In the genomic region with DNA sequence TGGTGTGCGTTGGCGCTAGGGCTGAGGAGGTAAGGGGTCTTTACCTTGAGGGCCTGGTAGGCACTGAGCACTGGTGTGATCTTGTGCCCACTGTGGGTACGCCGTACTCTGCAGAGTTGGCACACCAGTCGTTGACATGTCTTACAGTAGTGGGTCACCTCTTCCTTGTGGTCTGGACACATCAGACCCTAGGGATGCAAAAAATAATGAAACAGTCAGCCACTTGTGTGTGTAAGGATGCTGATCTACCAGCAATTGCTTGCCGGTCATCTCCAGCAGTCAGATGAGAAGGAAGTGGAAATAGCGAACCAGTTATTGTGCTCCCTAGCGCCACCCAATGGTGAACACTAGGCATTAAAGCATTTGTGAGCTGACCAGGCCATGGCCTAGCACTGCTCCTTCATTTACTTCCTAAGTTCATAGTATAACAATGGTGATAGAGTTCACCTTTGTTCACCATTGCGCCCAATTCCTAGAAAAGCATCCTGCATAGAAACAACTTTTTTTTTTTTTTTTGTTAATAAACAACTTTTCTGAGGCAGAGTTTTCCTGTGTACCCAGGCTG, we compare ENCODE assay signal across 8 mouse cellular contexts. TPM values are rescaled to one million over a fixed set of nuclear protein-coding genes. Genes with fewer than 3 reads are reported as not detected.
DNase-seq lines count a peak whose midpoint lies in the region; ATAC-seq and TF ChIP-seq lines count a peak whose summit lies in the region.

No protein-coding gene starts in this region.

- 67% methylated on average over 9 of the region's 9 CpGs for WGBS in heart, adult 2 months
- WGBS in liver, embryonic 13.5 days (ENCODE audit: insufficient replicate concordance): 59% methylated on average over 9 of the region's 9 CpGs

- no peaks in the 10 kb centered on the region for H3K36me3 ChIP-seq in heart, adult 2 months (ENCODE audit: control insufficient read depth, insufficient read depth, low read length)
- H3K36me3 ChIP-seq in liver, embryonic 13.5 days: no peaks in the 10 kb centered on the region

- no peak overlapping the region for H3K27ac ChIP-seq in heart, adult 2 months
- H3K27ac ChIP-seq in cortical plate, adult 2 months (ENCODE audit: insufficient read depth, low read length): no peak overlapping the region
- H3K27ac ChIP-seq in liver, embryonic 13.5 days: no peak overlapping the region

- intact Hi-C loops in heart, adult 2 months (cut with DNase I): no loop called here

- H3K27me3 ChIP-seq in heart, adult 2 months (ENCODE audit: control insufficient read depth, insufficient read depth, low read length): no peaks in the 10 kb centered on the region
- peaks cover 49% of the 10 kb centered on the region for H3K27me3 ChIP-seq in liver, embryonic 13.5 days

- H3K9ac ChIP-seq in heart, adult 2 months (ENCODE audit: low read depth, low read length): no peak overlapping the region
- no peak overlapping the region for H3K9ac ChIP-seq in liver, embryonic 13.5 days

- H3K9me3 ChIP-seq in liver, embryonic 13.5 days (replicated peaks): no peaks in the 10 kb centered on the region

- no peak for TF ChIP-seq POLR2A in heart, adult 2 months (IDR thresholded peaks at IDR 0.05; ENCODE audit: insufficient read depth, low read depth, low read length)
- no peak for TF ChIP-seq POLR2A in cortical plate, adult 2 months (IDR thresholded peaks at IDR 0.05; ENCODE audit: extremely low read depth, insufficient read depth, low read length)

- H3K4me2 ChIP-seq in liver, embryonic 13.5 days: no peak overlapping the region

- DNase-seq in heart, adult 2 months: peak in 1 of 2 experiments; percentile 53
- DNase-seq in heart, adult 9 months (ENCODE audit: low spot score in 2 of 2): no peak
- peak; percentile 64 for DNase-seq in urinary bladder, postnatal 14 days (ENCODE audit: low spot score)
- DNase-seq in urinary bladder, adult 2 months (ENCODE audit: low spot score): no peak
- DNase-seq in liver, embryonic 13.5 days: peak; percentile 29
- peak; percentile 72 for DNase-seq in right cerebral cortex, postnatal 4 days
- no peak for DNase-seq in thymus, adult 18-20 months

- peaks cover 1% of the 10 kb centered on the region; the same call in 1 of the 2 replicates for H3K4me1 ChIP-seq in heart, adult 2 months (ENCODE audit: control insufficient read depth, insufficient read depth, low read length)
- peaks cover 4% of the 10 kb centered on the region for H3K4me1 ChIP-seq in cortical plate, adult 2 months (ENCODE audit: control insufficient read depth, insufficient read depth, low read length)
- peaks cover 43% of the 10 kb centered on the region for H3K4me1 ChIP-seq in liver, embryonic 13.5 days (replicated peaks)

- H3K79me2 ChIP-seq in heart, adult 2 months (replicated peaks; ENCODE audit: control insufficient read depth, insufficient read depth, low read length): no peaks in the 10 kb centered on the region

- ATAC-seq in liver, embryonic 13.5 days (ENCODE audit: low read depth): no peak

- TF ChIP-seq CTCF in heart, adult 2 months (IDR thresholded peaks at IDR 0.05): peak; percentile 74
- peak; percentile 82 for TF ChIP-seq CTCF in cortical plate, adult 2 months (IDR thresholded peaks at IDR 0.05; ENCODE audit: extremely low read depth, insufficient read depth, low read length)

- no peak overlapping the region for H3K4me3 ChIP-seq in heart, adult 2 months
- no peak overlapping the region for H3K4me3 ChIP-seq in cortical plate, adult 2 months (ENCODE audit: insufficient read depth, low read length)
- H3K4me3 ChIP-seq in liver, embryonic 13.5 days (replicated peaks): no peak overlapping the region

- TF ChIP-seq EP300 in heart, adult 2 months (IDR thresholded peaks at IDR 0.05; ENCODE audit: insufficient read depth, low read depth, low read length): no peak

RNA-seq across cellular contexts. Expression of gene Krtcap2, which starts 3.4 kb away (rescaled TPM):
- total RNA-seq in heart, adult 2 months (2021): 10 to 100 TPM; 80.7 to 95.7 TPM
- 84.3 and 116 TPM in 2 replicates for polyA plus RNA-seq in heart, adult 2 months (2012; rRNA removed)
- polyA plus RNA-seq in urinary bladder, adult 2 months (2012; rRNA removed): 67.7 and 77.1 TPM in 2 replicates
- 58.2 and 61.9 TPM in 2 replicates for polyA plus RNA-seq in cortical plate, adult 2 months (2012; rRNA removed)
- polyA plus RNA-seq in liver, embryonic 13.5 days (2015; fragmentation: Nextera tagmentation; extraction: Ambion mirVana): 152 and 155 TPM in 2 replicates

RNA-seq across cellular contexts. Expression of gene Trim46, which starts 3.7 kb away (rescaled TPM):
- total RNA-seq in heart, adult 2 months (2021): under 1 TPM; 0.39 to 0.96 TPM
- 1.4 and 1.9 TPM in 2 replicates for polyA plus RNA-seq in heart, adult 2 months (2012; rRNA removed)
- 4.1 and 6.0 TPM in 2 replicates for polyA plus RNA-seq in urinary bladder, adult 2 months (2012; rRNA removed)
- polyA plus RNA-seq in cortical plate, adult 2 months (2012; rRNA removed): 87.2 and 91.0 TPM in 2 replicates
- polyA plus RNA-seq in liver, embryonic 13.5 days (2015; fragmentation: Nextera tagmentation; extraction: Ambion mirVana): 0.14 and 0.23 TPM in 2 replicates

RNA-seq across cellular contexts. Expression of gene Muc1, which starts 13.6 kb away (rescaled TPM):
- under 1 TPM; 0.39 to 0.47 TPM for total RNA-seq in heart, adult 2 months (2021)
- polyA plus RNA-seq in heart, adult 2 months (2012; rRNA removed): 0.67 and 6.2 TPM in 2 replicates
- 0.94 and 1.2 TPM in 2 replicates for polyA plus RNA-seq in urinary bladder, adult 2 months (2012; rRNA removed)
- 0.88 and 0.95 TPM in 2 replicates for polyA plus RNA-seq in cortical plate, adult 2 months (2012; rRNA removed)
- 0.14 and 0.51 TPM in 2 replicates for polyA plus RNA-seq in liver, embryonic 13.5 days (2015; fragmentation: Nextera tagmentation; extraction: Ambion mirVana)

RNA-seq across cellular contexts. Expression of gene Mtx1, which starts 15.5 kb away (rescaled TPM):
- total RNA-seq in heart, adult 2 months (2021): 10 to 100 TPM; 59.8 to 61.8 TPM
- polyA plus RNA-seq in heart, adult 2 months (2012; rRNA removed): 96.2 and 111 TPM in 2 replicates
- polyA plus RNA-seq in urinary bladder, adult 2 months (2012; rRNA removed): 112 and 131 TPM in 2 replicates
- polyA plus RNA-seq in cortical plate, adult 2 months (2012; rRNA removed): 132 and 155 TPM in 2 replicates
- polyA plus RNA-seq in liver, embryonic 13.5 days (2015; fragmentation: Nextera tagmentation; extraction: Ambion mirVana): 152 and 155 TPM in 2 replicates

RNA-seq across cellular contexts. Expression of gene Dpm3, which starts 16.7 kb away (rescaled TPM):
- 10 to 100 TPM; 54.3 to 58.2 TPM for total RNA-seq in heart, adult 2 months (2021)
- 140 and 160 TPM in 2 replicates for polyA plus RNA-seq in heart, adult 2 months (2012; rRNA removed)
- polyA plus RNA-seq in urinary bladder, adult 2 months (2012; rRNA removed): 200 and 251 TPM in 2 replicates
- 150 and 156 TPM in 2 replicates for polyA plus RNA-seq in cortical plate, adult 2 months (2012; rRNA removed)
- polyA plus RNA-seq in liver, embryonic 13.5 days (2015; fragmentation: Nextera tagmentation; extraction: Ambion mirVana): 57.2 and 64.5 TPM in 2 replicates

Comparison
In these comparisons a context has a peak if more than half of its experiments do, and no peak if none do; other contexts are left out.
1. DNase-seq: peak in urinary bladder, postnatal 14 days (single experiment), liver, embryonic 13.5 days (single experiment) and right cerebral cortex, postnatal 4 days (single experiment); none in heart, adult 9 months (0 of 2), urinary bladder, adult 2 months (single experiment) and thymus, adult 18-20 months (0 of 2).
2. RNA of gene Trim46, which starts 3.7 kb away (polyA plus RNA-seq): 87.2 to 91.0 TPM in cortical plate, adult 2 months; 4.1 to 6.0 TPM in urinary bladder, adult 2 months, 1.4 to 1.9 TPM in heart, adult 2 months and 0.14 to 0.23 TPM in liver, embryonic 13.5 days; every median in the first group is over 10 times any median in the second.